Mouse (Mus musculus): ENCODE results near the gene Enox1. TPM values are rescaled to one million over a fixed set of nuclear protein-coding genes. Genes with fewer than 3 reads are reported as not detected.

Gene Enox1
- polyA plus RNA-seq, 1 experiment from 2014 or later: 0.40 TPM

DNA sequence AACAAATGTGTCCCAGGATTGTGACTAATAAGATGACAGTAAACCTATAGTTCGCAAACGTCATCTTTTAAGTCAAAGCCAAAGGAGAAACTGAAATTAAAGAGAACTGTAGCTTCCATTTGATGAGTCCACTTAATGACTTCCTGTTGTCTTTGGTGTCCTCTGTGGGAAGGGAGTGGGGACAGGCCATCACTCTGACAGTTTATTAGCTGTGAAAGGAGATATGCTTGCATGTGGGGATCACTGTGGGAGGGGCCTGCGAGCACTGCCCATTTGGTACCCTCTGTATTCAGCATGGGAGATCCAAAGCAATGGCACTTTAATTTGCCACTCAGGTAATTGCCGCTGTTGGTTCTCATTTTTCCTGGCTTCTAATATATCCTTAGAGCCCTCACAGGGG, 122.6 kb downstream of the Enox1 start:
- no peak overlapping the region for H3K4me3 ChIP-seq (replicated peaks)
- no peak overlapping the region for H3K27ac ChIP-seq
- no peaks in the 10 kb centered on the region for H3K9me3 ChIP-seq (replicated peaks)
- no peak overlapping the region for H3K4me2 ChIP-seq
- no peak for DNase-seq
- no peaks in the 10 kb centered on the region for H3K27me3 ChIP-seq
- H3K36me3 ChIP-seq: no peaks in the 10 kb centered on the region
- ATAC-seq (ENCODE audit: low read depth): no peak
- no peaks in the 10 kb centered on the region for H3K4me1 ChIP-seq (replicated peaks)
- 62% methylated on average over 4 of the region's 4 CpGs for WGBS (ENCODE audit: insufficient replicate concordance)
- no peak overlapping the region for H3K9ac ChIP-seq

DNA sequence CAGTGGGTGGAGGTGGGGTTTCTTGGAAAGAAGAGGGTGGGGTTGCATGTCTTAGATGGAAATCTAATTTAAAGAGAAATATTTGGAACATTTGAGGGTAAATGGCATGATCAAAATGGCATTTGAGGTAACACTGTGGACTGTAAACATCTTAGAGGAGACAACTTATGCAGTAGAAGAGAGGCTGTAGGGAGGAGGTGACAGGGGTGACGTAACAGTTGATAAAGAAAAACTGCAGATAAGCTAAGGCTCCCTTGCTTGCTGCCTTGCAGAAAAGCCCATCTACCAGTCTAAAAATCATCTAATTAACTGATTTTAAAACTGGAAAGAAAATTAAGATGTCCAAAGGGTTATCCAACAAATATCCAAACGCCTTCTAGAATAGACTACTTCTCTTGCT, 123.9 kb downstream of the Enox1 start:
- H3K36me3 ChIP-seq: no peaks in the 10 kb centered on the region
- 49% methylated on average over 2 of the region's 2 CpGs for WGBS (ENCODE audit: insufficient replicate concordance)
- H3K27ac ChIP-seq: no peak overlapping the region
- no peak overlapping the region for H3K4me2 ChIP-seq
- ATAC-seq (ENCODE audit: low read depth) (no peak), DNase-seq (no peak)
- no peaks in the 10 kb centered on the region for H3K27me3 ChIP-seq
- no peak overlapping the region for H3K4me3 ChIP-seq (replicated peaks)
- H3K9me3 ChIP-seq (replicated peaks): no peaks in the 10 kb centered on the region
- H3K4me1 ChIP-seq (replicated peaks): no peaks in the 10 kb centered on the region
- H3K9ac ChIP-seq: no peak overlapping the region

DNA sequence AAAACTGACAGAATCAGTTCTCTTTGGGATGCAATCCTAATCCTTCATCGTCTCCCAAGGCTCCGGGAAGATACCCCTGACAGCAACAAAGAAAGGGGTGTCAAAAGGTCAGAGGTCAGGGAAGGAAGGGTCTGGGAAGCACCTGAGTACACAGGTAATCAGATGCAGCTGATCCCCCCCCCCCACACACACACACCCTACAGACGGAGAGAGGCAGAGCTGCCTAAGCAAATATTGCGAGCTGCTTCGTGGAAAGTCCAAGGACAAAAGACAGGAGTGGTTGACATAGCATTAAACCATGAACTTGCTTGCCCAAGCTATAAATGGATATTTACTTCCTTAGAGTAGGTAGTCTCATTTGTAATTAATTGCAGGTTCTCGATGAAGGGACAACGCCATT, 124.3 kb downstream of the Enox1 start:
- no peak for ATAC-seq (ENCODE audit: low read depth)
- no peak overlapping the region for H3K9ac ChIP-seq
- no peak overlapping the region for H3K4me2 ChIP-seq
- no peak overlapping the region for H3K27ac ChIP-seq
- H3K4me1 ChIP-seq (replicated peaks): no peaks in the 10 kb centered on the region
- H3K36me3 ChIP-seq: no peaks in the 10 kb centered on the region
- no peaks in the 10 kb centered on the region for H3K9me3 ChIP-seq (replicated peaks)
- no peak overlapping the region for H3K4me3 ChIP-seq (replicated peaks)
- WGBS (ENCODE audit: insufficient replicate concordance): 57% methylated on average over 7 of the region's 7 CpGs
- no peak for DNase-seq
- no peaks in the 10 kb centered on the region for H3K27me3 ChIP-seq

DNA sequence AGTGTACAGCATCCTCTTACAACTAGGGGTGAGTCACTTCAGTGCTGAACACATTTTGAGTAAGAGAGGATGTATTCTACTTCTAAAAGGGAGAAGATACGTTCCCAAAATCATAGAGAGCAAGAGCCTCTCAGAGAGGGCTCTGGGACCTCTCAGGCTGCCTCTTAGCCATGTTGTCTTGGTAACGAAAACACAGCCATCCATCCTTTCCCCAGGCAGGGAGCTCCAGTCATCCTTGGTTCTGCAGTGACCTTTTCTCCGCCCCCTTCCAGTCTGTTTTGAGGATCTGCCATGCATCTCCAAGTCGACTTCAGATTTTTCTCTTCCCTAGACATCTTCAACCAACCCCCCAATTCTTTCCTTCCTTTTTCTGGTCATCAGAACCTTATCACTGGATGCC, 127.4 kb downstream of the Enox1 start:
- 55% methylated on average over 4 of the region's 4 CpGs for WGBS (ENCODE audit: insufficient replicate concordance)
- H3K4me2 ChIP-seq: no peak overlapping the region
- H3K9me3 ChIP-seq (replicated peaks): no peaks in the 10 kb centered on the region
- H3K27me3 ChIP-seq: no peaks in the 10 kb centered on the region
- DNase-seq: no peak
- H3K9ac ChIP-seq: no peak overlapping the region
- H3K4me1 ChIP-seq (replicated peaks): no peaks in the 10 kb centered on the region
- no peaks in the 10 kb centered on the region for H3K36me3 ChIP-seq
- H3K27ac ChIP-seq: no peak overlapping the region
- ATAC-seq (ENCODE audit: low read depth): no peak
- H3K4me3 ChIP-seq (replicated peaks): no peak overlapping the region

DNA sequence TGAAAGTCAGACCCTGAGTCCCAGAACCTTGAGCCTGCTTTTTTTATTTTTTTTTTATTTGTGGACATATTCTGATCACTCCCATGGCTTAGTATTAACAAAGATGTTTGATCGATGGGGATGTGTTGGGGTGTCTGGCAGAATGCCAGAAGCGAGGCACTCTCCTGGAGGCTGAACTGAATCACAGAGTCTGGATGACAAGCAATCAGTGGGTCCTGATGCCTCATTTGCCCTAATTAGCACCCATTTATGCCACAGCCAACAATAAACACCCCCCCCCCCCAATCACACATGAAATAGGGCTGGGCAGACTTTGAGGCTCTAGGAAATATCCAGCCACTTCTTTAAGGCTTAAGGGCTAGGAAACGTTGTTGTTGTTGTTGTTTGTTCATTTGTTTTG, 128.9 kb downstream of the Enox1 start:
- Histone ChIP-seq H3K27ac (no peak overlapping the region), H3K9ac (no peak overlapping the region), H3K4me3 (replicated peaks) (no peak overlapping the region), H3K27me3 (no peaks in the 10 kb centered on the region), H3K4me1 (replicated peaks) (no peaks in the 10 kb centered on the region), H3K9me3 (replicated peaks) (no peaks in the 10 kb centered on the region), H3K36me3 (no peaks in the 10 kb centered on the region), H3K4me2 (no peak overlapping the region)
- no peak for DNase-seq
- no peak for ATAC-seq (ENCODE audit: low read depth)
- WGBS (ENCODE audit: insufficient replicate concordance): 66% methylated on average over 3 of the region's 3 CpGs

DNA sequence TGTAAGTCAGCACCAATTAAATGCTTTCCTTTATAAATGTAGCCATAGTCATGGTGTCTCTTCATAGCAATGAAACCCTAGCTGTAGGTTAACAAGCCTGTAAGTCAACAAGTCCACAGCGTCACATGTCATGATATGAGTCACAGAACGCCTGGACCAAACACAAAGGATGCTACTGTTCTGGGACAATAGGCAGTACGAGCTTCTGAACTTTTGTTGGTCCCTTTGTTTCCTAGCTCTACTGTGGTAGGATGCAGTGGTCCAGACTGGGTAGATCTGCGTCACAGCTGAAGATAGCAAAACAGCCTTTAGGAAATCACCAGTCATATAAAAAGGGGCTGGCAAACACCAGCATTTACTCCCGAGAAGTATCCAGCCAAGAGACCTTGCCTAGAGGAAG, 135.2 kb downstream of the Enox1 start:
- no peak overlapping the region for H3K27ac ChIP-seq
- no peaks in the 10 kb centered on the region for H3K36me3 ChIP-seq
- WGBS (ENCODE audit: insufficient replicate concordance): 61% methylated on average over 5 of the region's 5 CpGs
- no peak overlapping the region for H3K4me2 ChIP-seq
- no peak for ATAC-seq (ENCODE audit: low read depth)
- no peaks in the 10 kb centered on the region for H3K4me1 ChIP-seq (replicated peaks)
- no peak overlapping the region for H3K9ac ChIP-seq
- no peaks in the 10 kb centered on the region for H3K9me3 ChIP-seq (replicated peaks)
- no peak overlapping the region for H3K4me3 ChIP-seq (replicated peaks)
- no peak for DNase-seq
- H3K27me3 ChIP-seq: no peaks in the 10 kb centered on the region

DNA sequence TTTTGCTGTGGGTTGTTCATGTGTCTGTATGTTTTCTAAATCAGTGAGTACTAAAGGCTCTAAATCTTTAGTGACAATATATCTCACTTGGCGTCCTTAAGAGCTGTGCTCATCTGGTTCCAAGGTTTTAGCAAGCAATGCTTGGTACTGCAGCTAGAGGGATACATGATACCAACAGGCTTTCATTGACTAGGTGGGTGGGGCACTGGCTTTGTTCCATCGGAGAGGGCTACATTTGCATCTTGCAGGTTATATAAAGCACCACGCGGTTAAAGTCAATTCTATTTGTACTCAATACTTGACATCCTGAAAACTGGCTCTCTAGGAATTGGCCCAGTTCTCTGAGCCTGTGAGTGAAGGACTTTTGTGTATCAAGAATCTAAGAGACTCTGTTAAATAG, 140.5 kb downstream of the Enox1 start:
- Histone ChIP-seq H3K9ac (no peak overlapping the region), H3K4me1 (replicated peaks) (no peaks in the 10 kb centered on the region), H3K4me3 (replicated peaks) (no peak overlapping the region), H3K27me3 (no peaks in the 10 kb centered on the region), H3K36me3 (no peaks in the 10 kb centered on the region), H3K9me3 (replicated peaks) (no peaks in the 10 kb centered on the region), H3K27ac (no peak overlapping the region), H3K4me2 (no peak overlapping the region)
- no peak for ATAC-seq (ENCODE audit: low read depth)
- no peak for DNase-seq
- 63% methylated on average over 4 of the region's 4 CpGs for WGBS (ENCODE audit: insufficient replicate concordance)

DNA sequence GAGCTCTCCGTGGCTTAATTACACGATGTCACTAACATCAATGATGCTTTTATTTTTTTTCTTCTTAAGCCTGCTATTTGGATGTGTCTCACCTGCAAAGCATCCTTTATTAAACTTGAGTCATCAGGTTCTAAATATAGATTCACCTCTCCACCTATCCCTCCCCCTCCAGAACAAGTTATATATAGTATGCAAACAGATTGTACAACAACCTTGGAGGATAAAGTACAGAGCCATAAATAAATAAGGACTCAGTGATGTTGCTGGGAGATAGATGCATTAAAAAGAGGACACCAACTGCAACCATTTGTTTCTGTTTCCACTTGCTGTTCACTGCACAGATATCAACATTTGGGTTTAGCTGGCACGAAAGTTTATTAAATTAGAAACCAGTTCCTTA, 141.8 kb downstream of the Enox1 start:
- no peak overlapping the region for H3K27ac ChIP-seq
- DNase-seq (no peak), ATAC-seq (ENCODE audit: low read depth) (no peak)
- H3K9me3 ChIP-seq (replicated peaks): no peaks in the 10 kb centered on the region
- WGBS (ENCODE audit: insufficient replicate concordance): 77% methylated on average over 3 of the region's 3 CpGs
- no peaks in the 10 kb centered on the region for H3K4me1 ChIP-seq (replicated peaks)
- no peak overlapping the region for H3K4me3 ChIP-seq (replicated peaks)
- H3K36me3 ChIP-seq: no peaks in the 10 kb centered on the region
- H3K4me2 ChIP-seq: no peak overlapping the region
- H3K9ac ChIP-seq: no peak overlapping the region
- H3K27me3 ChIP-seq: no peaks in the 10 kb centered on the region

DNA sequence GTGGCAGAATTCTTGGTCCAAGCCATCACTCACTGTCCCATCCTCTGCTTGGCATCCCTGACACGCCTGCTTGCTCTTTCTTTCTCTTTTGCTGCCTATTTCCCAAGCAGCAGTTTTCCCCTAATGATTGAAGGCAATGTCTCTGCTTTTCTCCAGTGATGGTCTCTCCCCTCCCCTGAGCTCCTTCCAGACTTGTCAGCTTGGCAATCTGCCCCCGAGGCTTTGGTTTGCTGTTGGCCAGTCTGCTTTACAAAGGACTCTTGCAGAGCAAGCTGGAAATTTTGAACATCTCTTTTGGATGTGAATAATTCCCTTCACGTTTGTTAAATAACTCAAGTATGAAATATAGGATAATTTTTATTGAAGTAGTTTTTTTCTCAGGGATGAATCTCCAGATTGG, 153.0 kb downstream of the Enox1 start:
- no peak overlapping the region for H3K27ac ChIP-seq
- ATAC-seq (ENCODE audit: low read depth) (no peak), DNase-seq (no peak)
- no peaks in the 10 kb centered on the region for H3K9me3 ChIP-seq (replicated peaks)
- no peaks in the 10 kb centered on the region for H3K4me1 ChIP-seq (replicated peaks)
- no peaks in the 10 kb centered on the region for H3K27me3 ChIP-seq
- H3K36me3 ChIP-seq: no peaks in the 10 kb centered on the region
- no peak overlapping the region for H3K4me3 ChIP-seq (replicated peaks)
- WGBS (ENCODE audit: insufficient replicate concordance): 54% methylated on average over 3 of the region's 3 CpGs
- H3K9ac ChIP-seq: no peak overlapping the region
- no peak overlapping the region for H3K4me2 ChIP-seq

DNA sequence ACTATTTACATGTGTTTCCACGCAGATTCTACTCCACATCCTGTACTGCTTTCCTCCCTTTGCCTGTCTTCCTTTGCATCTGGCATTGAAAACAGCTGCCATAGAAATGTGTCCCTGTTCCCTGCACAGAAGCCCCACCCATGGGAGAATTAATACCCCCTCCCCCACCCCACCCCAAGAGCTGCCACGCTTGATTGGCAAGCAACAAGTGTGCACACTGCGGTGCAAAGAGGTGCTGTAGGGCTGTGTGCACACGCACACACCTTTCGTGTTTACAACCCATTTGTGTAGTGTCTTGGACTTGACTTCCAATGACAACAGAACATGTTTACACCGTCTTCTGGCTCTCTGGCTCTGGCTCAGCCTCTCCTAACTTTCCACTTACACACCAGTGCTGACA, 154.9 kb downstream of the Enox1 start:
- no peaks in the 10 kb centered on the region for H3K36me3 ChIP-seq
- no peak overlapping the region for H3K27ac ChIP-seq
- ATAC-seq (ENCODE audit: low read depth): no peak
- H3K4me2 ChIP-seq: no peak overlapping the region
- no peak overlapping the region for H3K4me3 ChIP-seq (replicated peaks)
- DNase-seq: no peak
- WGBS (ENCODE audit: insufficient replicate concordance): 64% methylated on average over 6 of the region's 6 CpGs
- no peaks in the 10 kb centered on the region for H3K27me3 ChIP-seq
- H3K4me1 ChIP-seq (replicated peaks): no peaks in the 10 kb centered on the region
- no peaks in the 10 kb centered on the region for H3K9me3 ChIP-seq (replicated peaks)
- H3K9ac ChIP-seq: no peak overlapping the region

DNA sequence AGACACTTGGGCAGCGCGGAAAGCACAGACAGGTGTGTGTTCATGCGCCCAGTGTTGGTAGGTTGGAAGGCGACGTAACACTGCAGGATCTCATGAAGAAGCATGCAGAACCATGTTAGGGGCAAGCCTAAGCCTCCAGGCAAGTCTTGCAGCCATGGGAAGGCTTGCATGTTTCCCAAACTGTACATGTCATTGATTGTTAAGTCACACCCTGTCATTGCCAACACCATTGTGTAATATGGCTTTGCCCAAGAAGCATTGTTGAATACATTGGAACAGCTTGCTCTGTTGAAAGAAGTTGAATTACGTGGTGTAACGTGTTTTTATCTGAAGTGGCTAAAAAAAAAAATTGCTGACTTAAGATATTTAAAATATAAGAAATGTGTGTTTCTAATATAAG, 162.8 kb downstream of the Enox1 start:
- H3K4me1 ChIP-seq (replicated peaks): no peaks in the 10 kb centered on the region
- no peak for DNase-seq
- no peak overlapping the region for H3K4me2 ChIP-seq
- no peak overlapping the region for H3K27ac ChIP-seq
- H3K9me3 ChIP-seq (replicated peaks): no peaks in the 10 kb centered on the region
- H3K9ac ChIP-seq: no peak overlapping the region
- no peaks in the 10 kb centered on the region for H3K36me3 ChIP-seq
- ATAC-seq (ENCODE audit: low read depth): no peak
- no peak overlapping the region for H3K4me3 ChIP-seq (replicated peaks)
- H3K27me3 ChIP-seq: no peaks in the 10 kb centered on the region
- 73% methylated on average over 7 of the region's 7 CpGs for WGBS (ENCODE audit: insufficient replicate concordance)

DNA sequence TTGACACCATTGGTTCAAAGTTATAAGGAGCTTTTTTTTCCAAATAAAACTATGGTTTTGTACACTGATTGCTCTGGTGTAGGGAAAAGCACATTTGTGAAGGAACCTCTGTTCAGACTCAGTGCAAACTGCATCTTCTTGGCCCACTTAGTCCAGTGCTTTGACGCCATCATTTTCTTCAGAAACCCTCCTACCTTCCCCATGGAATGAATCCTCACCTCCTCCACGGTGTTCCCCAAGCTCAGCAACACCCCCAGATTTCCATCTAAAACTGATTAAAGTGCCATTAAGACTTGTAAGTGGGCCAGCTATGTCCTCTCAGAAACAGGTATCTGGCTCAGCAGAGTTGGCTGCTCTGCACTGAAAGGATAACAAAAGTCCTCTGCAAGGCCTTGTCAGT, 167.8 kb downstream of the Enox1 start:
- H3K27ac ChIP-seq: no peak overlapping the region
- no peak overlapping the region for H3K4me2 ChIP-seq
- no peaks in the 10 kb centered on the region for H3K27me3 ChIP-seq
- no peak overlapping the region for H3K9ac ChIP-seq
- no peak overlapping the region for H3K4me3 ChIP-seq (replicated peaks)
- no peak for DNase-seq
- H3K36me3 ChIP-seq: no peaks in the 10 kb centered on the region
- WGBS (ENCODE audit: insufficient replicate concordance): 64% methylated on average over 2 of the region's 2 CpGs
- no peak for ATAC-seq (ENCODE audit: low read depth)
- no peaks in the 10 kb centered on the region for H3K4me1 ChIP-seq (replicated peaks)
- H3K9me3 ChIP-seq (replicated peaks): no peaks in the 10 kb centered on the region

DNA sequence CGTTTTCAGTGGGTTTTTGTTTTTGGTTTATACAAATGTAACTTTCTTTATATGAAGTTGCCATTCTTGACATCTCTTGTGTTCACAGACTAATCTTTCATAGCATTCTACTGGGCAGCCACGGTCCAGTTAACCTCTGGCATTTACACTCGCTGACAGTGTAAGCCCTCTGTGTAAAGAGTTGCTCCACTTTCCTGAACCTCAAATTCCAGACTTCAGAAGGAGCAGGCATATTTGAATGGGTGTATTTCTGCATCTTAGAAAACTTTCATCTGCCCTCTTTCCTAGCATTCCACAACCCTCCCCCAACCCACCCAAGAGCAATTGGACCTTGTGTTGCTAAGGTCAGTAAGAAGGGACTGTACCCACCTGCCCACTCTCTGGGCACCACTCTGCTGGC, 171.1 kb downstream of the Enox1 start:
- H3K4me1 ChIP-seq (replicated peaks): no peaks in the 10 kb centered on the region
- no peak overlapping the region for H3K9ac ChIP-seq
- ATAC-seq (ENCODE audit: low read depth) (no peak), DNase-seq (no peak)
- WGBS (ENCODE audit: insufficient replicate concordance): 65% methylated on average over 3 of the region's 3 CpGs
- no peak overlapping the region for H3K27ac ChIP-seq
- H3K36me3 ChIP-seq: no peaks in the 10 kb centered on the region
- H3K4me2 ChIP-seq: no peak overlapping the region
- H3K4me3 ChIP-seq (replicated peaks): no peak overlapping the region
- no peaks in the 10 kb centered on the region for H3K27me3 ChIP-seq
- no peaks in the 10 kb centered on the region for H3K9me3 ChIP-seq (replicated peaks)
